Mouse (Mus musculus) neural tube, embryonic 13.5 days (tissue): ENCODE results near the gene Ndufc2. TPM values are rescaled to one million over a fixed set of nuclear protein-coding genes. Genes with fewer than 3 reads are reported as not detected.
"Not testable (repeated sequence)": the region's sequence is repeated elsewhere in the genome, so short reads cannot be mapped to it uniquely, and the experiment has no call there.

ENCODE experiments used
- ATAC-seq: fragments of 200-750 bp; cut with Nextera tagmentation; 2 replicates; pipeline ENCODE4 v1.8.0; 2017; ENCODE audit warnings: low read depth, mild to moderate bottlenecking, moderate TSS enrichment, moderate library complexity
- H3K27ac ChIP-seq: fragments of 300-500 bp; sonication (generic); replicated peaks from 2 replicates; pipeline ENCODE4 v1.5.1; 2015; ENCODE audit warnings: moderate library complexity, mild to moderate bottlenecking, inconsistent platforms
- H3K27me3 ChIP-seq: fragments of 300-500 bp; sonication (generic); 2 replicates; pipeline ENCODE4 v1.6.1; 2015; ENCODE audit warnings: mild to moderate bottlenecking, inconsistent platforms
- H3K36me3 ChIP-seq: fragments of 300-500 bp; sonication (generic); 2 replicates; pipeline ENCODE4 v1.6.1; 2015; ENCODE audit warnings: mild to moderate bottlenecking, inconsistent platforms
- H3K4me1 ChIP-seq: fragments of 300-500 bp; sonication (generic); replicated peaks from 2 replicates; pipeline ENCODE4 v1.6.1; 2015; ENCODE audit warnings: inconsistent platforms
- H3K4me2 ChIP-seq: fragments of 300-500 bp; sonication (generic); 2 replicates; pipeline ENCODE4 v1.6.1; 2015; ENCODE audit warnings: inconsistent platforms, mild to moderate bottlenecking, moderate library complexity
- H3K4me3 ChIP-seq: fragments of 300-500 bp; sonication (generic); 2 replicates; pipeline ENCODE4 v1.5.1; 2015; ENCODE audit warnings: mild to moderate bottlenecking, inconsistent platforms
- H3K9ac ChIP-seq: fragments of 300-500 bp; sonication (generic); 2 replicates; pipeline ENCODE4 v1.6.1; 2015; ENCODE audit warnings: moderate library complexity, mild to moderate bottlenecking, inconsistent platforms
- H3K9me3 ChIP-seq: fragments of 300-500 bp; sonication (generic); 2 replicates; pipeline ENCODE4 v1.6.1; 2016; ENCODE audit warnings: inconsistent platforms
- WGBS: fragments of 180-500 bp; shearing (Covaris S2); methylation state at CpG from one replicate; pipeline ENCODE4 v1.1.7; 2015; 5-methylcytosine and 5-hydroxymethylcytosine counted together
- polyA plus RNA-seq: library from polyadenylated mRNA; unstranded; fragments of >200 nt; fragmentation: Nextera tagmentation; extraction: Ambion mirVana; gene quantifications from 2 replicates; pipeline ENCODE4 v1.2.1, GENCODE M21; 2015

Gene Ndufc2
- polyA plus RNA-seq, 1 experiment from 2014 or later = 478 TPM

DNA sequence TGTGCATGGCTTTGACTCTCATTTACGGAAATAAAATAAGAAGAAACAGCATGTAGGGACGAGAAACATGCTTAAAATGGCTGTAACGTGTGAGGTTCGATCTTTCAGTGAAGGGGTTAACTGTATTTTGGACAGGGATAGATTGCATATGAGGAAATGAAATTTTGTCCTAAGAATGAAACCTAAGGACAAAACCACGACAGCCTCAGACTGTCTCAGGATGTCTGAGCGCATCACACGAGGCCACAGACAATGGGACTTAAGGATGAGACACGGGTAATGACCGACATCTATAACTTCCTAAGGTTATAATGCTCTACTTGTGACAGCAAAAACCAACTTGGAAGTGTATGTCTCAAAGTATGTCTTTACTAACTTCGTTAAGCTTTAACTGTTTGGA lies 34.7 kb downstream of the Ndufc2 start:
- no peaks in the 10 kb centered on the region for H3K9me3 ChIP-seq
- no peak overlapping the region for H3K27ac ChIP-seq
- H3K4me1 ChIP-seq = peaks cover 19% of the 10 kb centered on the region
- 88% methylated on average over 10 of the region's 10 CpGs for WGBS
- H3K4me2 ChIP-seq = no peak overlapping the region
- no peaks in the 10 kb centered on the region for H3K27me3 ChIP-seq
- H3K36me3 ChIP-seq = no peaks in the 10 kb centered on the region
- no peak overlapping the region for H3K4me3 ChIP-seq
- no peak overlapping the region for H3K9ac ChIP-seq
- no peak for ATAC-seq

DNA sequence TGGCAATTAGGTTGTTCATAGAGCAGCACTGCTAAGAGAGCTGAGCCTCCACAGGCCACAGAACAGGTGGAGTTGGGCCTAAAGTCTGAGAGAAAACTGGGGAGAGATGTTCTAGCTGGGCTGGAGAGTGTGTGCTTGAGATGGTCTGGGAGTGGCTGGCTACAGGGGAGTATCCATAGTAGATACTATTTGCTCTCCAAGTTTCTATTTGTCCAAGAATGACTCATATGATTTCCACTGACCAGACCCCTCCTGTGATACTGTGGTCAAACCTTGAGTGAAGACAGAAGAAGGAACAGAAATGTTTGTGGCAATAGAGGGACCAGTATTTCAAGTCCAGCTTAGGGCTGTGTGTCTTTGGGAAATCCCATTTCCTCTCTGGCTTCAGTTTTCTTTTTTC lies 39.2 kb downstream of the Ndufc2 start:
- no peak for ATAC-seq

DNA sequence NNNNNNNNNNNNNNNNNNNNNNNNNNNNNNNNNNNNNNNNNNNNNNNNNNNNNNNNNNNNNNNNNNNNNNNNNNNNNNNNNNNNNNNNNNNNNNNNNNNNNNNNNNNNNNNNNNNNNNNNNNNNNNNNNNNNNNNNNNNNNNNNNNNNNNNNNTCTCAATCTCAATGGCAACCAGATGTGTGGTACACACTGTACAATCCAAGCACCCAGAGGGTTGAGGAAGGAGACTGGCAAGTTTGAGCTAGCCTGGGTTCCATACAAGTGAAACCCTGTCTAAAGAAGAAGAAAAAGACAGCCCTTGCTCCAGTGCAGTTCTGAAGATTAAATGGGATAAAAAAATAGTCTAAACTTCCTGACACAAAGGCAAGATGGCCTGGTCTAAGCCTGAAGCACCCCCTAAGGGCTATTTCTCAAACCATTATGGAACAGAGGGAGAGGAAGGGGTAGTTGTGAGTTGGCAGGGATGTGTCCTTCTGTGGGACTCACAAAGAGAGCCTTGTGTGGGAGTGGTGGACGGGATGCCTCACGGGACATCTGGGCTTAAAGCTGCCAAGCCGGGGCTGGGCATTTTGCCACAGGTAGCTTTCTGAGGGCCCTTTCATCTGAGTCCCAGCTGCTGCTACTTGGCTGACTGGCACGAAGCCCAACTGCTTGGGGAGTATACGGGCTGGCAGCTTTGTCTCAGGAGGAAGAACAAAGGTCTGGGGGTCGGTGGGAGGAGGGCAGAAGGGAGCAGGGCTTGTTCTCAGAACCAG lies 46.5 kb downstream of the Ndufc2 start:
- ATAC-seq = peak; percentile 97
- H3K9me3 ChIP-seq = peaks cover 5% of the 10 kb centered on the region
- no peak overlapping the region for H3K4me2 ChIP-seq
- H3K9ac ChIP-seq = no peak overlapping the region
- peak overlapping the region; percentile 91 for H3K27ac ChIP-seq
- H3K36me3 ChIP-seq = no peaks in the 10 kb centered on the region
- H3K27me3 ChIP-seq = no peaks in the 10 kb centered on the region
- H3K4me1 ChIP-seq = peaks cover 16% of the 10 kb centered on the region
- 19% methylated on average over 6 of the region's 6 CpGs for WGBS
- H3K4me3 ChIP-seq = no peak overlapping the region

More for the DNA sequence above, 39.2 kb downstream of the Ndufc2 start:
- H3K27me3 ChIP-seq = no peaks in the 10 kb centered on the region
- H3K9ac ChIP-seq = no peak overlapping the region
- H3K36me3 ChIP-seq = no peaks in the 10 kb centered on the region
- no peak overlapping the region for H3K4me3 ChIP-seq
- H3K9me3 ChIP-seq = no peaks in the 10 kb centered on the region
- H3K4me1 ChIP-seq = peaks cover 5% of the 10 kb centered on the region; the same call in 1 of the 2 replicates
- H3K4me2 ChIP-seq = no peak overlapping the region
- no peak overlapping the region for H3K27ac ChIP-seq

DNA sequence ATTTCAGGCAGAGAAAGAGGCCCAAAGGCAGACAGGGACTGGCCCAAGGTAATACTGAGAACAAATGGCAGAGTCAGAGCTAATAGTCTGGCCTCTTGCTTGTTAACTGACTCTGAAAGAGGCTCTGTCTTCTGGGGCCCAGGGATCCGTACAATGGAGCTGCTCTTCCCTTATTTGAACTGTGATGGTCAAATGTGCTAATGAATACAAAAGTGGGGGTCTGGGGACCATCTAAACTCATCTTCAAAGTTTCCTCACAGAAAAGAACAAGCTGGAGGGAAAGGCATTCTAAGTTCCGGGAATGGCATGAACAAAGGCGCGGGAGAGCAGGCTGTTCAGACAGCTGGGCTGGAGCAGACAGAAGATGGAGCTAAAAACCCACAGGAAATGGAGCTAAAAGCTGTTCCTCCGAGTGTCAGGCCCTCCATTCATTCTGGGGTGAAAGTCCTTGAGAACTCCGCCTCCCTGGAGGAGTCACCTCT lies 47.3 kb downstream of the Ndufc2 start:
- Histone ChIP-seq H3K27me3 (no peaks in the 10 kb centered on the region), H3K36me3 (no peaks in the 10 kb centered on the region), H3K4me3 (no peak overlapping the region), H3K4me1 (peaks cover 16% of the 10 kb centered on the region), H3K4me2 (no peak overlapping the region), H3K9ac (no peak overlapping the region), H3K9me3 (peaks cover 5% of the 10 kb centered on the region), H3K27ac (peak overlapping the region; percentile 91)
- ATAC-seq = peak; percentile 88
- 29% methylated on average over 6 of the region's 6 CpGs for WGBS

DNA sequence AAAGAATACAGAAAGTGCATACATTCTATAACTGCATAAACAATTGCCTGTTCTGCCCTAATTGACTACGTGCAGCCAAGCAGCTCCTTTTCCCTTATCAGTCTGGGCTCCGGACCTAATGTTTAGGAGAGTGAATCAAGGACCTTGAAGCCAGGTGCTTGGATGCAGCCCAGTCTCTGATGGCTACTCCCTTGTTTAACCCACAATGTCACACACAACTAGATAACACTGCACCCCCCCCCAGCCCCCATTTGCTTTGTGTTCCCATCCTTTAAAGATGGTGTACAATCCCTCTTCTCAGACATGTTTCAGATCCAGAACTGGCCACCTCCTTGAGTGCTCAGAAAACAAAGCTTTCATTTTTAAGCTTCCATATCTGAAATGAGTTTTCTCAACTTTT lies 51.2 kb downstream of the Ndufc2 start, which contains the start of gene Kctd14:
Kctd14 (plus strand) TSS at position 301 of the 400 bp plus-strand sequence.
- H3K27ac ChIP-seq, H3K36me3 ChIP-seq, H3K4me3 ChIP-seq, ATAC-seq, H3K4me2 ChIP-seq, H3K27me3 ChIP-seq, H3K9me3 ChIP-seq, H3K9ac ChIP-seq: not testable (repeated sequence)
- 88% methylated on average over 2 of the region's 2 CpGs for WGBS
- peaks cover 24% of the 10 kb centered on the region for H3K4me1 ChIP-seq

DNA sequence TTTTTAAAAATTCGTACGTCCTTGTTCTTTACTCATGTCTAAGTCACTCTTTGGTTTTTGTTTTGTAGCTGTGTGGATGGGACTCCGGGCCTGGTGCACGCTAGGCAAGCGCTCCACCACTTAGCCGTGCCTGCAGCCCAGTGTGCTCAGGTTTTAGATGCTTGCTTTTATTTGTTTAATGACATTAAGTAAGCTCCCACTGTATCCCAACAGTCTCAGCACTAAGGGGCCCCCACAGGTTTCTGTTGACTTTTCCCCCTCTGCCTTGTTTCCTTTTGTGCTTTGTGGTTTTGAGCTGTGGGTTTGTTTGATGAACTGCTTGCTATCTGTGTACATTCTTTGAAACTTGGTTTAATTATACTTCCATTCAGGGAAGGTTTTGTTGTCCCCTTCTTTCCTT lies 52.4 kb downstream of the Ndufc2 start:
- H3K27me3 ChIP-seq = peaks cover 4% of the 10 kb centered on the region; the same call in 1 of the 2 replicates
- no peak overlapping the region for H3K27ac ChIP-seq
- WGBS = 82% methylated on average over 6 of the region's 6 CpGs
- no peaks in the 10 kb centered on the region for H3K36me3 ChIP-seq
- peaks cover 14% of the 10 kb centered on the region for H3K4me1 ChIP-seq
- no peak overlapping the region for H3K4me3 ChIP-seq
- peaks cover 5% of the 10 kb centered on the region for H3K9me3 ChIP-seq
- no peak overlapping the region for H3K4me2 ChIP-seq
- H3K9ac ChIP-seq = no peak overlapping the region
- no peak for ATAC-seq

DNA sequence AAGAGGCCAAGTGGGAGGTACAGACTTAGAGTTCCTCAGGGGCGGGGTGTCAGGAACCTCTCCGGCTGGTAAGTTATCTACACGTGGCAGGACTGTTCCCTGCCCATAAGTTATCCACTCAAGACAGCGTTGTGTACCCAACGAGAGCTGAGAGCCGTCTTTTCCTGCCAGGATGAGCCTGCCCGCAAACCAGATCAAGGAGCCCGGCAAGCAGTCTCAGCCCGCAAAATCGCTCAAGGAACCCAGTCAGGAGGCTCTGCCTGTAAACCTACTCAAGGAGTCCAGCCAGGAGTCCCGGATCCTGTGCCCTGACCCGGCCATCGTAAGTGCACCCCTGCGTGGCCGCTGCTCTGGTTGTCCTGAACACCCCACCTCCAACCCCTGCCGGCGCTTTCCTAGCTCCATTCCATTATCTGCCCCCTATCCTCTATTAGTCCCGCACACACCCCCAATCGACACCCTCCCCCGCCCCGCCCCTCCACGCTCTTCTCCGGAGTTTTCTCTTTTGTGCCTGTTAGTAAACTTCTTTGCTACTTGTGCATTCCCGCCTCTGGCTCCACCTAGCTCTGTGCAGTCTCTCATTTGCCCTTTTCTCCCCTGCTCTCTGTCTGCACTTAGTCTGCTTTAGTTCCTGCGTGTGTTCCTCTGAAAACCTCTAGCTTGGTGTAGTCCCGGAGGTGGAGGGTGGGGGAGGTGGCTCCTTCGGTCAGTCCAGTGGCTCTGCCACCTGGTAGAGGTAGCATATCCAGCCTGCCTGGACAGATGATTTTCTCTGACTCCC lies 53.5 kb downstream of the Ndufc2 start:
- Histone ChIP-seq H3K27ac (no peak overlapping the region), H3K9me3 (peaks cover 5% of the 10 kb centered on the region), H3K9ac (peak overlapping the region; percentile 58), H3K4me2 (peak overlapping the region; percentile 61), H3K27me3 (peaks cover 4% of the 10 kb centered on the region; the same call in 1 of the 2 replicates), H3K4me1 (peaks cover 14% of the 10 kb centered on the region), H3K4me3 (peak overlapping the region; percentile 29), H3K36me3 (peaks cover 6% of the 10 kb centered on the region)
- 8% methylated on average over 27 of the region's 27 CpGs for WGBS
- ATAC-seq = peak; percentile 15; the same call in 1 of the 2 replicates

DNA sequence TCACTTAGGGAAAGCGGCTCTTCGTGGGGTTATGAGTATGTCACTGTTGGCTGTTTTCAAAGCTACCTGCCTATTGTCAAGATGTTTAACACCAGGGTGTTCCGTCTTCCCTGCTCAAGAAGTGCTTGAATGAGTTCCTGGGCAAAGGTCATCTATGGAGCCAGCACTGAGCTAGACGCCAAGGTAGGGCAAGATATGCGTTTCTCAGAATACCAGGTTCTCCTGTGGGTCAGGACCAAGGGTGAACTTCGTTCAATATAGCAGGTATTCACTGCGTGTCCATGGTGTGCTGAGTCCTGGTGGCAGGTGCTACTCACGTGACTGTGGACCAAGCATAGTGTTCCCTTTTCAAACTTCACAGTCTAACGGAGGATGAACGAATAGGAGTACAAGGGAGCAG lies 55.0 kb downstream of the Ndufc2 start:
- 93% methylated on average over 10 of the region's 10 CpGs for WGBS
- H3K36me3 ChIP-seq = peaks cover 6% of the 10 kb centered on the region
- H3K9me3 ChIP-seq = no peaks in the 10 kb centered on the region
- no peak overlapping the region for H3K4me2 ChIP-seq
- no peak for ATAC-seq
- H3K9ac ChIP-seq = no peak overlapping the region
- H3K27me3 ChIP-seq = peaks cover 4% of the 10 kb centered on the region; the same call in 1 of the 2 replicates
- H3K4me1 ChIP-seq = peaks cover 14% of the 10 kb centered on the region
- H3K27ac ChIP-seq = no peak overlapping the region
- no peak overlapping the region for H3K4me3 ChIP-seq

DNA sequence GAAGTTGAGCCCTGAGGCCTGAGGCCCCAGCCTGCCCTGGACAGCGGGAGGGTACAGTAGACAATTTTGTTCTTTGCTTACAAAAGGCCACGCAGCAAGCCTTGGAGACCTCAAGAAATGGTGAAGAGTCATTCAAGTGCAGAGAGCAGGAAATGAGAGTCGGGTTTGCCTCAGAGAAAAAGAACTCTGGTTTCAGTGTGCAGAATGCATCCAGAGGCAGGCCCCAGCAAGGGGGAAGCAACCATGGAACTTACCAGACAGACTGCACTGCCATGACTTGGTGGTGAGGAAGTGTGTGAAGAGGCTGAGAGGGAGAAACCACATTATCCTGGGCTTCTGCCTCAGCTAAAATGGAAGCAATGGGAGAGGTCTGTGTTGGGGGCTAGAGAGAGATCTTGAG lies 55.8 kb downstream of the Ndufc2 start:
- H3K4me2 ChIP-seq = no peak overlapping the region
- no peak overlapping the region for H3K4me3 ChIP-seq
- ATAC-seq = no peak
- H3K27me3 ChIP-seq = peaks cover 4% of the 10 kb centered on the region; the same call in 1 of the 2 replicates
- H3K4me1 ChIP-seq = peaks cover 14% of the 10 kb centered on the region
- no peaks in the 10 kb centered on the region for H3K9me3 ChIP-seq
- 85% methylated on average over 3 of the region's 3 CpGs for WGBS
- H3K36me3 ChIP-seq = peaks cover 6% of the 10 kb centered on the region
- H3K27ac ChIP-seq = no peak overlapping the region
- H3K9ac ChIP-seq = no peak overlapping the region

Other genes starting within 250 kb of the Ndufc2 start
- gene Usp35, start 68.0 kb upstream of the Ndufc2 start, polyA plus RNA-seq = 3.5 and 4.6 TPM in 2 replicates
- gene Kctd21, start 67.7 kb upstream of the Ndufc2 start, polyA plus RNA-seq = 6.3 and 9.0 TPM in 2 replicates
- gene Alg8, start 28.4 kb upstream of the Ndufc2 start, polyA plus RNA-seq = 16.2 TPM in 2 replicates
- 0.99 and 1.5 TPM in 2 replicates for gene Thrsp, start 17.7 kb downstream of the Ndufc2 start, polyA plus RNA-seq
- gene Kctd14, start 51.3 kb downstream of the Ndufc2 start, polyA plus RNA-seq = 1.2 and 2.2 TPM in 2 replicates
- 48.0 and 58.4 TPM in 2 replicates for gene Ints4, start 81.0 kb downstream of the Ndufc2 start, polyA plus RNA-seq
- 44.6 and 47.9 TPM in 2 replicates for gene Aamdc, start 179.5 kb downstream of the Ndufc2 start, polyA plus RNA-seq
- 28.4 and 31.3 TPM in 2 replicates for gene Rsf1, start 179.9 kb downstream of the Ndufc2 start, polyA plus RNA-seq